ENCODE assay signal across 9 mouse cellular contexts in genomic region chr1:128443890-128444839, GRCm38 (mm10). TPM values are rescaled to one million over a fixed set of nuclear protein-coding genes. Genes with fewer than 3 reads are reported as not detected.
DNase-seq lines count a peak whose midpoint lies in the region; ATAC-seq and TF ChIP-seq lines count a peak whose summit lies in the region.
"Had no signal": no experiment of that assay in that cellular context is flagged by ENCODE, and none has a peak within 500 bp of the region (broad histone marks: within the 10 kb centered on the region; RNA-seq: fewer than 3 reads in every experiment).

No protein-coding gene starts in this region.

- H3K4me2 ChIP-seq in limb, embryonic 11.5 days (ENCODE audit: low read depth, severe bottlenecking), result no peak overlapping the region
- H3K4me2 ChIP-seq: midbrain, embryonic 12.5 days had no signal

- no peak overlapping the region for H3K27ac ChIP-seq in limb, embryonic 11.5 days (replicated peaks; ENCODE audit: low read depth, low read length)
- H3K27ac ChIP-seq in limb, embryonic 10.5 days, result no peak overlapping the region
- no peak overlapping the region for H3K27ac ChIP-seq in thymus, adult 2 months (ENCODE audit: control insufficient read depth, insufficient read depth, low read length)
- H3K27ac ChIP-seq: midbrain, embryonic 12.5 days had no signal

- WGBS in limb, embryonic 11.5 days, result 71% methylated on average over 9 of the region's 9 CpGs
- WGBS in limb, embryonic 10.5 days, result 77% methylated on average over 9 of the region's 9 CpGs
- WGBS in thymus, adult 2 months, result 22% methylated on average over 9 of the region's 9 CpGs

- TF ChIP-seq POLR2A in thymus, adult 2 months (IDR thresholded peaks at IDR 0.05; ENCODE audit: control insufficient read depth, extremely low read depth, insufficient read depth, low read length, poor library complexity), result no peak

- H3K36me3 ChIP-seq in limb, embryonic 11.5 days (ENCODE audit: control insufficient read depth, insufficient read depth, low read length), result no peaks in the 10 kb centered on the region
- H3K36me3 ChIP-seq in limb, embryonic 10.5 days, result no peaks in the 10 kb centered on the region
- no peaks in the 10 kb centered on the region for H3K36me3 ChIP-seq in thymus, adult 2 months (ENCODE audit: control insufficient read depth, insufficient read depth, low read length)
- H3K36me3 ChIP-seq: midbrain, embryonic 12.5 days had no signal

- no peaks in the 10 kb centered on the region for H3K4me1 ChIP-seq in limb, embryonic 11.5 days (ENCODE audit: control insufficient read depth, insufficient read depth, low read length)
- peaks cover 9% of the 10 kb centered on the region; the same call in 1 of the 2 replicates for H3K4me1 ChIP-seq in limb, embryonic 10.5 days
- H3K4me1 ChIP-seq in thymus, adult 2 months (replicated peaks; ENCODE audit: control insufficient read depth, insufficient read depth, low read length), result peaks cover 9% of the 10 kb centered on the region

- intact Hi-C loops in gastrocnemius, postnatal 36 days (cut with DNase I), result no loop called here

- H3K9me3 ChIP-seq in limb, embryonic 11.5 days (ENCODE audit: control insufficient read depth, low read length), result no peaks in the 10 kb centered on the region
- no peaks in the 10 kb centered on the region for H3K9me3 ChIP-seq in limb, embryonic 10.5 days (replicated peaks)
- H3K9me3 ChIP-seq: midbrain, embryonic 12.5 days had no signal

- H3K27me3 ChIP-seq in limb, embryonic 11.5 days (ENCODE audit: control insufficient read depth, insufficient read depth, low read length), result no peaks in the 10 kb centered on the region
- no peaks in the 10 kb centered on the region for H3K27me3 ChIP-seq in limb, embryonic 10.5 days (ENCODE audit: low read depth, poor library complexity, severe bottlenecking)
- H3K27me3 ChIP-seq in thymus, adult 2 months (ENCODE audit: control insufficient read depth, insufficient read depth, low read length), result no peaks in the 10 kb centered on the region

- TF ChIP-seq CTCF in thymus, adult 2 months (IDR thresholded peaks at IDR 0.05; ENCODE audit: borderline replicate concordance, control insufficient read depth, extremely low read depth, insufficient read depth, low read length, poor library complexity), result no peak

- H3K9ac ChIP-seq in limb, embryonic 11.5 days (ENCODE audit: low read length), result no peak overlapping the region
- H3K9ac ChIP-seq: midbrain, embryonic 12.5 days had no signal

- no peak overlapping the region for H3K4me3 ChIP-seq in limb, embryonic 11.5 days (ENCODE audit: low read depth, low read length)
- H3K4me3 ChIP-seq in limb, embryonic 10.5 days, result no peak overlapping the region
- no peak overlapping the region for H3K4me3 ChIP-seq in thymus, adult 2 months (ENCODE audit: control insufficient read depth, insufficient read depth, low read length)
- H3K4me3 ChIP-seq: midbrain, embryonic 12.5 days had no signal

- peak; percentile 44; the same call in 1 of the 2 replicates for ATAC-seq in limb, embryonic 11.5 days (ENCODE audit: insufficient number of reproducible peaks, low FRiP score, low TSS enrichment, low read depth)
- ATAC-seq in cerebellum, adult (ENCODE audit: insufficient number of reproducible peaks, low FRiP score, low TSS enrichment), result no peak

- DNase-seq in limb, embryonic 11.5 days (ENCODE audit: low spot score), result no peak
- DNase-seq in limb, embryonic 10.5 days (ENCODE audit: low spot score), result no peak
- DNase-seq in brain, adult 2 months (ENCODE audit: low read depth, low spot score), result peak; percentile 68
- DNase-seq in gastrocnemius, postnatal 36 days, result peak; percentile 19 to 23
- DNase-seq in thymus, adult 2 months, result peak; percentile 23
- no peak for DNase-seq in right cerebral cortex, adult 2 months (ENCODE audit: low spot score in 2 of 2)
- DNase-seq: kidney, postnatal 10 days had no signal

RNA-seq across cellular contexts. Expression of gene Dars, which starts 27.0 kb away (rescaled TPM):
- polyA plus RNA-seq in limb, embryonic 11.5 days (2014; fragmentation: Nextera tagmentation; extraction: Ambion mirVana), result 92.4 and 104 TPM in 2 replicates
- 148 and 175 TPM in 2 replicates for polyA plus RNA-seq in limb, embryonic 10.5 days (2016; fragmentation: Nextera tagmentation; extraction: Ambion mirVana)
- total RNA-seq in gastrocnemius, postnatal 36 days (2021), result 10 to 100 TPM; 57.1 to 67.3 TPM
- 16.3 and 17.6 TPM in 2 replicates for polyA plus RNA-seq in thymus, adult 2 months (2012; rRNA removed)

Comparison
In these comparisons a context has a peak if more than half of its experiments do, and no peak if none do; other contexts are left out.
1. DNase-seq: peak in brain, adult 2 months (single experiment), gastrocnemius, postnatal 36 days (2 of 2) and thymus, adult 2 months (single experiment); none in limb, embryonic 11.5 days (single experiment), limb, embryonic 10.5 days (single experiment) and right cerebral cortex, adult 2 months (0 of 2).